Mouse (Mus musculus) lung, postnatal 0 days (tissue): ENCODE measurements around the gene Pkn3.

ENCODE experiments used
- CTCF ChIP-seq: IDR thresholded peaks from 2 replicates; pipeline ENCODE4 v1.5.1; 2016; ENCODE audit warnings: antibody characterized with exemption, mild to moderate bottlenecking
- EP300 ChIP-seq: IDR thresholded peaks from 2 replicates; pipeline ENCODE4 v1.6.1; 2016; ENCODE audit warnings: antibody characterized with exemption, mild to moderate bottlenecking, control low read depth

DNA sequence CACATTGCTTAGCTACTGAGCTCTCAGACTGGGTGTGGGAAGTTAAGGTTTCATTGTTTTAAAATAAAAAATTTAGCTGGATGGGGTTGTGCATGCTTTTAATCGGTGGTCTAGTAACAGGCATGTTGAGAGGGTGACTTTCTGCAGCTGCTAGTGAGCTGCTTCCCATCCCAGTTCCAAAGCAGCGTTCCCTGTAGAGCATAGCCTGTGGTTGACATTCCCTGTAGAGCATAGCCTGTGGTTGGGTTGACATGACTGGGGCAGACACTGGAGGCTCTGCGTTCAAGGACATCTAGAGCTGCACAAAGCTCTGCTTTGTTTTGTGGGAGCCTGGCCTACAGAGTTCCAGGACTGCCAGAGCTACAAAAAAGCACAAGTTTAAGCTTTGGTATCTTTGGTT lies 4.2 kb upstream of the Pkn3 start:
- no peak for TF ChIP-seq CTCF
- TF ChIP-seq EP300: no peak
